Mouse (Mus musculus) heart, adult 2 months (tissue): Measurements from ENCODE around the gene Pex5l.

Source experiments
- CTCF ChIP-seq: fragments of 200-600 bp; IDR thresholded peaks from 2 replicates; pipeline ENCODE4 v1.8.1; 2022; ENCODE audit warnings: antibody characterized with exemption, mild to moderate bottlenecking, moderate library complexity
- POLR2A ChIP-seq: fragments of 200-500 bp; IDR thresholded peaks from 2 replicates; pipeline ENCODE4 v1.6.1; 2011; ENCODE audit warnings: mild to moderate bottlenecking, low read depth, low read length, control low read depth; ENCODE audit not compliant: insufficient read depth

DNA sequence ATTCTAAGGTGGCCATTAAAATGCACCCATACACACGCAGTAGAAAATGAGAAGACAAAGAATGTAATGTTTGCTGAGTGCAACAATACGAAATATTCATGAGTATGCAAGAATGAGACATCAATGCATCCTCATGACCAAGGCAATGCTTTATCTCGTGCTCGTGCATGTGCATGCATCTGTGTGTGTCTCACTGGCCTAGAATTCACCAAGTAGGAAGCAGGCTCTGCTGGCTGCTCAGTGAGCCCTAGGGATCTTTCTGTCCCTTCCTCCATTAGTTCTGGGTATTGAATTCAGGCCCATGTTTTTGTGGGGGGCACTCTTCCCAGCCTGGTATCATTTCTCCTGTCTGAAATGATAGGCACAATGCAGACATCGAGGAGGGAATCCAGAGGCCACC is 74.9 kb downstream of the Pex5l start:
- TF ChIP-seq CTCF (no peak), POLR2A (no peak)
